Mouse (Mus musculus) adrenal gland, postnatal 14 days (tissue): ENCODE results near the gene Dgkq. TPM values are rescaled to one million over a fixed set of nuclear protein-coding genes. Genes with fewer than 3 reads are reported as not detected.

Source experiments
- DNase-seq: peaks from one replicate; pipeline ENCODE4 v3.0.0; 2021; ENCODE audit warnings: mixed read lengths
- total RNA-seq: library from RNA; stranded (reverse); gene quantifications from 2 replicates; pipeline ENCODE4 v1.2.3, GENCODE M21; 2021

Gene Dgkq
- total RNA-seq, 1 experiment from 2014 or later = 15.2 TPM

DNA sequence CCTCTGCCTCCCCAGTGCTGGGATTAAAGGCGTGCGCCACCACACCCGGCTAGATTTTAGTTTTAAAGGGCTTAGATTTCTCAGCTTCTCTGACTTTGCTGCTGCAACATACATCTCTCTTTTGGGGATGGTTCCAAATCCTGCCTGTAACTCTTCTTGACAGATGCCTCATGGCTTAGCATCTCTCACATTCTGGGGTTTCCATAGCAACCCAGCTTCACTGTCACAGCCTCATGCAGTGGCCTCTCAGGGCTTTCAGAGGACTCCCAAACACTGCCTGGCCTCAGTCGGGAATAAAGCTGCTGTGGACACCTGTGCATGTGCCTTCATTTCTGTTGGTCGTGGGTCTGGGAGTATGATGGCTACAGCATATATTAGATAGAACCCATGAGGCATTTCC is 19.6 kb upstream of the Dgkq start:
- no peak for DNase-seq

DNA sequence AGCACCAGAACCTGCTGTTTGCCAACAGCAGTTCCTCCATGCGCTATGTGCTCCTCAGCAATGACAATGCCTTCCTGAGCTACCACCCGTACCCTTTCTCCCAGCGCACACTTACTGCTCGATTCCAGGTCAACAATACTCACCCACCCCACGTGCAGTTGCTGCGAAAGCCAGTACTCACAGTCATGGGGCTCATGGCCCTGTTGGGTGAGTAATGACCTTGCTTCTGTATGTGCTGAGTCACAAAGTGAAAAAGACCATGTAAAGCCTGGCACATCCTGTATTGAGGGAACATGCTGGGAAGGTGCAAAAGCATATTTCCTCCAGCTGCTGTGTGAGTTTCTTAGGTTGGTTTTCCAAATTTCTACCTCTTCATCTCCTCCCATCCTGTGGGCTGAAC is 11.4 kb upstream of the Dgkq start:
- peak; percentile 74 for DNase-seq

DNA sequence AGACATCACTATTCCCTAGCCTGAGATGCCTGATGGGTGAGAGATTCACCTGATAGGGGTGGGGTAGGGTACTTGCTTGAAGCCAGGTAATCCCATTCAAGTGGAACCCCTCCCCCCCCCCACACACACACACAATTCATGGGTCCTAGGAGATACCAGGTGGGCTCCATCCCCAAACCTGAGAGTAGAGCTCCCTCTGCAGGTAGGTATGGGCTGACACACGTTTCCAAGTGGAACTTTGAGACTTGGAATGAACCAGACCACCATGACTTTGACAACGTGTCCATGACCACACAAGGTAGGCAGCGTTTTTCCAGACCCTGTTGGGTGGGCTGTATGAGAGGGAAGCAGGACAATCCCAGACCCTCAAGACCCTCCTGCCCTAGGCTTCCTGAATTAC is 10.4 kb upstream of the Dgkq start:
- DNase-seq = no peak

DNA sequence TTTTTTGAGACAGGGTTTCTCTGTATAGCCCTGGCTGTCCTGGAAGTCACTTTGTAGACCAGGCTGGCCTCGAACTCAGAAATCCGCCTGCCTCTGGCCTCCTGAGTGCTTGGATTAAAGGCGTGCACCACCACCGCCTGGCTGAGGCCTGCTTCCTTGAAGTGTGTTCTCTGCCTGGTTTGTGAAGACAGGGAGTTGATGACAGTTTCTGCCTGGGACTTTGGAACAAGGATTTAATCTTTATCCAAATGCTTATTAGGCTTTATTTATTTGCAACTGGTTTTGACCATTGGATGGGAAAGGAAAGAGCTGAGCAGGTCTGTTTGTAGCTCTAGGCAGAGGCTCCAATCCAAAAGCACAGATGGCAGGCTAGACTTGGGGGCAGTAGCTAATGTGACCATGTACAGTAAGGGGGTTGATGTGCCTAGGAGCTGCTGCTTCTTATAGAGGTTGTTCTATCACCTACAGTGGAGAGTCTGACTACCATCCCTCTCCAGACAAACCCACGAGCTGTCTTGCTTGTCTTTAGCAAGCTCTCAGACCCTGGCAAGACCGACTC is 8.9 kb upstream of the Dgkq start:
- no peak for DNase-seq

DNA sequence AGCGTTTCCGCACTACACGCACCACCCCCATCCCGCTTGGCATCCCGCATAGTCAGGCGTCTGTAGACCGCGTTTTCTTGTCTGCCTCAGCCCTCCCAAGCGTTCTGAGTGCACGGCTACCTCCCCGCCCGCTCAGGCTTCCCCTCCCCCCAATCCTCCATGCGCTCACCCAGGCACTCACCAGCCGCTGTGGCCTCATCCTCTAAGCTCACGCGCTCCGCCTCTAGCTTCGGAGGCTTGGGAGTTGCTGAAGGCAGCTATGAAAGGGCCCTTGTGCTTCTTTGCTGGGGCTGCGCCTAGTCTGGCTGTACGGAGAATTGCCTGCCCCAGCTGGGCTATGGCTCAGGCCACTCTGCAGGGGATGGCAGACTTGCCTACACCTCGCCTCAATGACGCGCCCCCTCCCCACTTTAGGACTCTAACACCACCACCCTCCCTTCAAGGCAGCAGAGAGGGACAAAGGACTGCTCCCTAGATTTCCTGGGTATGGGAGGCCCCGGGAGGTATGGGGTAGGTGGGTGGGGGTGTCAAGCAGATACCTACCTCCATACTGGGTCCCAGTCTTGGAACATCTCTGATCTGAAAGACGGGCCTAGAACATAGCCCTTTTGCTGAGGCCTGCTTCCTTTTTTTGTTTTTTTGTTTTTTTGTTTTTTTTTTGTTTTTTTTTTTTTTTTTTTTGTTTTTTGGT is 8.3 kb upstream of the Dgkq start:
- peak; percentile 77 for DNase-seq

DNA sequence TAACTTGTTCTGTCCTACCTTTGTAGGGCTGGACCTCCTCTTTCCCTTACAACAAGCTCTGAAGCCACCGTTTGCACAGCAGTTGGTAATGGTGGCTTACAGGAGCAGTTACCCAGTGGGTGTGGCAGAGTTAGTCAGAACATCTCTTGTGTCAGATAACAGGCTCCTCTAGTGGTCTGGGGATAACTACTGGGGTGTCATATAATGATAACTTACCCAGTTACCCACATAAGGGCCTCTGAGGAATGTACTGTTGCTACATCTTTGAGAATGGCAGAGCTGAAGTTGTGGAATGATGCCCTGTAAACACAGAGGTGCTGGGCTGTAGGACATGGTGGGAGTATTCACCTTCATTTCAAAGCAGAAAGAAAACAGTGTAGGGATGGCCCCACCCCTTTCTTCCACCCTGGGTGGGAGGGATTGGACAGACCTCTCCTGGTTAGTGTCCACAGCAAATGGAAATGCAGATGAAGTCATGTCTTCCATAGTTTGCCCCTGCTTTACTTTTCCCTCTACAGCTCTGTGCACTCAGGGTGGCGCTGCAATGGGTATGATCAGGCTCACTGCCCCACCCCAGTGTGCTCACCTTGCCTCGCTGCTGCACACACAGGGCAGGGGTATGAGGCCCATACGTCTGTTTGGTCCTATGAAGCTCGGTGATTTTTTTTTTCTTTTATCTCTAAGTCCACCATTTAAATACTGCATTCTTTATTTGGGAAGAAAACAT is 7.5 kb upstream of the Dgkq start:
- DNase-seq = no peak

DNA sequence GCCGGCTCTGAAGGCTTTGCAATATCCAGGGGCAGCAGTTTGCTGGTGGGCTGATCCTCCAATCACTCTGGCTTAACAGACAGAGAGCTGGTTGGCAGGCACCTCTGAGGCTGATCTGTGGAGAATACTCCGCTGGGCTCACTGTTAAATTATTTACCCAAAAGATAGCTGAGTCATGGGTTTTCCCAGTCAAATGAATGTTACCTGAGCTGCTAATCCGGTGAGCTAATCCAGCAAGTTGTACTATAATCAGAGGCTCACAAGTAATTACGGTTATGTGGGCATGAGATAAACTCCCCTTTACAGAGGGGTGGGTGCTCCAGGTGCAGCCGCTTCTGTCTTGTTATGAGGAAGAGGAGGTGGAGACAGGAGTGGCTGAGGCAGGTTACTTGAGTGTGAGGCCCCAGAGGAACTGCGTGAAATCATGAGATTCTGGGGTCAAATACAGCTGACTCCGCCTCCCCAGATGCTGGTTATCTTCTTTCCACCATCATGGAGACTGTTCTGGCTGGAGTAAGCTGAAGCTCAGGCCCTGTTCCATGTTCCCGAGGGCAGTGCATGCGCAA is 5.9 kb upstream of the Dgkq start, which contains the start of gene Slc26a1:
Slc26a1 (minus strand) TSS at position 319 of the 566 bp plus-strand sequence.
- no peak for DNase-seq

DNA sequence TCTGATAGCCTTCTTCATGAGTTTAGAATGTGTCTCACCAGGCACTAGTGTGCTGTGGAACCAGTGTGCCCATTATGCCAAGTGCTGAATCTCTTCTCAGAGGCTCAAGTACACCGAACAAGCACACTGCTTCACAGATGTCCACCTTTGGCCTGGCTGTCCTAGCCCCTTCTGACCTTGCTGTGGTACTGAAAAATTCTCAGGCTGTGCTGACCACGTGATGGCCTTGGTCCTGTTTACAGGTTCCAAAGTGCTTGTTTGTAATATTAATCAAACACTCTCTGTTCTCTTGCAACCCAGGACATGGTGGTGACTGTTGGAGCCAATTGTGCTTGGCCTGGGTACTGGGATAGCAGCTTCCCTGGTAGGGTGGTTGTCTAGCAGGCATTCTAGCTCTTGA is 5.2 kb upstream of the Dgkq start:
- no peak for DNase-seq

DNA sequence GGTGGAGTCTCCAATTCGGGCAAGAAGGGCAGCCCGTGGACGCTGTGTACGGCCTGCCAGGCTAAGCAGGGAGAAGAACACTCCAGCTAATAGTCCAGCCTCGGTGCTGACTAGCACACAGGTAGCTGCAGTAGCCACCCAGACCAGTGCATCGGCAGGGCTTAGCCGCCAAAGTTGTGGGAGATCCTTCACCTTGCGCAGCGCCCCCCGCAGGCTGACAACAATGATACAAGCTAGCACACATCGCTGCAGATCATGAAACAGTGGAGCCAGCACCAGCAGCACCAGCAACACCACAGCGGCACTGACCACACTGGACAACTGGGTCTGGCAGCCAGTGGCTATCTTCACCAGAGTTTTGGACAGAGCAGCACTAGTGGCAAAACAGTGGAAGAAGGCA is 2.3 kb upstream of the Dgkq start:
- no peak for DNase-seq

DNA sequence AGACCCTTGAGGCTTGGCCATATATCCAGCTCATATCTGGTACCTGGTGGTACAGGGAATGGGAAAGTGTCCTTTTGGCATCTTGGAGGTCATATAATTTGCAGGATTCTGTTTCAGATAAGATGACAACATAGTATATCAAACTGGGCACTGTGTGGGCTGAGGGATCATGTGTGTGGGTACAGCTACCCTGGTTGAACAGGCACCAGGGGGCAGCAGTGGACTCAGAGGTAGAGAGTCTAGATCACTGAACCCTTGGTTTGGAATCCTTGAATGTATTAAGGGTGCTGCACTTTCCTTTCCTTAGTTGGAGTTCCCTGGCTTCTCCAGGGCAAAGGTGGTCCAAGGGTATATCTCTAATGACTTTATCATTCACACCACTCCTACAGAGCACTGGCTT is 1.3 kb upstream of the Dgkq start:
- DNase-seq = peak; percentile 76

DNA sequence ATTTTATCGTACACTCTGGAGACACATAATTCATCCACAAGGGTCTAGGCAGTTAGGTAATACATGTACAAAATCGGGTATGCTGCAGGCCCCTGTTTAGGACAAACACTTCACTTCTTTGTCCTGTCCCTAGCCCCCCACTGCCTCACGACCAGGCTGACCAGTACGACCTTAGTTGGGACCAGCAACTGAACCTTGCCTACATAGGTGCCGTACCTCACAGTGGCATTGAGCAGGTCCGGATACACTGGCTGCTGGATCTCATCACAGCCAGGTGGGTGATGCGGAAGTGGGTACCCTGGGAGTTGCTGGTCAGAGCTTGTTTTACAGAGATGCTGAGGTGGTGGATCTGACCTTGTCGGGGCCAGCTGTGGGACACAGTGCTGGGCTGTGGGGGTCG is 514 bp upstream of the Dgkq start:
- no peak for DNase-seq

DNA sequence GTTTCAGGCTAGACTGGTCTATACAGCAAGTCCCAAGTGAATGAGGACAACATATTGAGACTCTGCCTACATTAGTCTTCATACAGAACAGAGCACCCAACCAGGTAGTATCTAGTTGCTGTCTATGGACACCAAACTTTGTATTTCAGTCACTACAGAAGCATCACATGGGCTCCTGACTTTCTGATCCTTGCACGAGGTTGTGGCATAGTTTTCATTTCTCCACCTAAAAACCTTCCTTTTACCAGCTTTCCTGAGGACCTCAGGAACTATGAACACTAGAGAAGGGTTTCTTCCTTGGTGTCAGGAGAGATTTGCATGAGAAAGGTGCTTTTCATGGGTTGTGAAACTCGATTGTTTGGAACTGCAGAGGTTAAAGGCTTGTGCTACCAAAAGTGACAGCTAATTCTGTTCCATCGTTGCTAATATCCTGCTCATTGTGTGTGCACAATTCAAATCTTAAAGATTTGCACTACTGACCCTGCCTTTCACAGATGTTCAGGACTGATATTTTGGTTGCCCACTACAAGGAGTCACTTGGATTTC is 1.0 kb downstream of the Dgkq start:
- DNase-seq = no peak

DNA sequence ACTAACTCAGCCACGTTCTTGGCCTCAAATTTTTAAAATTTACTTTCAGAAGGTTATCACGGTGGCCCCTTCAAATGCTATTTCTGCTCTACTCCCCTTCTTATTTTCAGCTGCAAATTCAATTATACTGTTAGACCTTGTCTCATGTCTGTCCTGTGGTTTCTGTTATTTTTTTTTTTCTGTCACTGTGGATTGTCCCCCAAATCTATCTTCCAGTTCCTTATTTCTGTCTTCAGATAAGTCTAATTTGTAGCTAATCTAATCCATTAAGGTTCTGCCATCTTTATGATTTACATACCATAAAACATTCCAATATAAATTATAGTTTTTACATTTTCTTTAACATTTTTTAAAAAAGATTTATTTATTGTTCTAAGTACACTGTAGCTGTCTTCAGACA is 2.1 kb downstream of the Dgkq start:
- DNase-seq = no peak

DNA sequence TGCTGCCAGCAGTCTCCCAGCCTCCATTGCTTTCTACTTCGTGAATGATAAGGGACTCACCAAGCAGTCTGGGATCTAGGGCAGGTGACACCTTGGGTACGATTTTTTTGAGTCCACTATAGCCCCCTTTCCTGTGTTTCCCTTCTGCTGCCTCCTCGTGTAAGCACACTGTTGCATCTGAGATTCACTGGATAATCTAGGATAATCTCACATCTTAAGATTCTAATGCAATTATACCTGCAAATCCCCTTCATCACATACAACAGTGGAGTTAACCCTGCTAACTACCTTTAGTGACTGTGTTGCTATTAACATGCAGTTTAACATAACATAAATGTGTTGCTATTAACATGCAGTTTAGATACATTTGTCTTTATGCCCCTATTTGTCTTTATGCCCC is 4.4 kb downstream of the Dgkq start:
- no peak for DNase-seq

DNA sequence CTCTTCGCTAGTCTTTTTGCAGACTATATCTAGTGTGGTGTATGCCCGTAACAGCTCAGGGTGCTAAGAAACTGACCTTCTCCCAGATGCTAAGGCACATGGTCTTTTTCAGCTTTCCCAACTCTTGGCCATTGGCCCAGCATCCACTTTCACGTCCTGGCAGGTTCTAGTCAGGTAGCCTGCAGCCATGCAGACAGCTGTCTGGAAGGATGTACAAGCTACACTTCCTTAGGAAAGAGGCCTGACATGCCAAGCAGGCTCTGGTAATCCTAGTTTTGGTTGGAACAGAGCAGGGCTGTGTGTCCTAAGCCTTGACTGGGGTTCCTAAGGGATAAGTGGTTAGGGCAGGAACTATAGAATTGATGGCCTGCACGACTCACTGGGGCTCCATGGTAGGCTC is 6.7 kb downstream of the Dgkq start:
- no peak for DNase-seq

DNA sequence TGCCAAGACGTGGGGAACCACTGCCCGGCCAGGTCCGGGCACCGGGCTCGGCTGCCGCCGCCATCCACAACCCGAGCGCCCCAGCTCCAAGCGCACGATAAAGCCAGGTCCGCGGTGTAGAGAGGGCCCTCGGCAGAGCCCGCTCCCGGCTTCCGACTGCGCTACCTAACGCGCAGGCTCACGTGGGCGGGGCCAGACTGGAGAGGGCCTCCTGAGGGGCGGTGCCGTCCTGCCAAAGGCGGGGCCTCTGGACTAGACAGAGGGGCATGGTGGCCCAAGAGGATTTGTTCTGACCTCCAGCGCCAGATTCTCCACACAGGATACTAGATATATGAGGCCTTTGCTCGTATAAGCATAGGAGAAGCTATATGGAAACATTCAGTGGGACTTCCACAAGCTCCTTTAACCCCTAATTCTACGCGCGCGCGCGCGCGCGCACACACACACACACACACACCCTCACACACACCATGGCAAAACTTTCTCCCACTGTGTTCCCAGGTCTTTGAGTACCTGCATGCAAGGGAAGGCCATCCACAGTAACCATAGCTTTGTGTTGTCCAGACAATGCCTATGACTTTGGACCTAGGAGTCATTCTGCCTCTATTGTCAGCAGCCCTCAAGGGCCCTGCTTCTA is 8.7 kb downstream of the Dgkq start:
- DNase-seq = peak; percentile 97

DNA sequence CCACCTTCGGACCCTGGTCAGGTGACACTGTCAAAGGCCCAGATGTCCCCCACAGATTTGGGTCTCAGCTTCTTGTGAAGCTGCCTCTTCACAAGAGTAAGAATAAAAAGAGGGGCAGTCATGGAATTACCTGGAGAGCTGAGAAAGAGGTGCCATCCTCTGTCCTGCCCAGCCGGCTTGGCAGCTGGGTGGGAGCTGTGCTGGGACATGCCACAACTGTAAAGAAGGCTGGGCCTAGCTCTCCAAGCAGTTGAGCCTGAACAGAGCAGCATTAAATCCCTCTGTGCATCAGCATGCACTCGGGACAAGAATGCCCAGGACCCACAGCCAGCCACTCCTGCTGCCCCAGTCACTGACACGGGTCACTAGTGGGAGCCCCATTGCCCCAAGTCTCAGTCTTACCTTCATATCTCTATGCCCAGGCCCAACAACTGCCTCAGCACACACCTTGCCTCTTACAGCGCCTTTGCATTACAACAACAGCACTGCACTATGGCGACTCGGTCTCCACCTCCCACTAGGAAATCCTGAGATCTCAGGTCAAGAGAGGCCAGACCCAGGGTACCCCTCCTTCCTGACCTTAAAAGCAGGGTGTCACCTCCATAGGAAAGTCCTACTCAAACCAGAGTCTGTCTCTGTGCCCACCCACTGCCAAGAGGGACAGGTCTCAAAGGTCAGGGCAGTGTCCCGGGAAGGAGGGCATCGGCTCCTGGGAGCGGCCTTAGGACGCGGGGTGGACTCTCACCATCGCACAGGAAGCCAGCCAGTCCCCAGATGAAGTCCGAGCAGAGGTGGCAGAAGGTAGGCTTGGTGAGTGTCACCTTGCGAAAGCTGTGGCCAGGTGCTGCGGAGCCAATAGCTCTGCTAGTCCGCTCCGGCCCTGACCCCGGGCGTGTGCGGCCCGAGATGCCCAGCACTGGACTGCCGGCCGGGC is 9.5 kb downstream of the Dgkq start, which contains the start of gene Idua:
Idua (plus strand) TSS at position 634 of the 934 bp plus-strand sequence.
- DNase-seq = no peak

DNA sequence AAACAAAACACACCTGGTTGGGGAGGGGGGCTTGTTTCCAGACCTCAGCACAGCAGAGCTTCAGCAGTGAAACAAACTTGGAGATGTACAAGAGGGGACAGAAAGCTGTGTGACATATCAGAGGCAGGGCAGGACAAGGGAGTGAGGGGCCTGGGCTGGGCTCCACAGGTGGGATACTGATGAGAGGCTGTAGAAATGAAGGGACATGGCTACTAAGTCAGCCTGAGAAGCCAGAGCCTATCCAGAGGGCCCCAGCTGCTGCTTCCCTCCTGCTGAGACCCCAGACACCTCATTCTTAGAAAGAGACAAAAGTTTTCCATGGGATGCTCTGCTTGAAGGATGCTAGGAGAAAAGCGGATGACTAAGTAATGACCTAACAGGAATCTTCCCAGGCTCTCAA is 10.9 kb downstream of the Dgkq start:
- DNase-seq = no peak

DNA sequence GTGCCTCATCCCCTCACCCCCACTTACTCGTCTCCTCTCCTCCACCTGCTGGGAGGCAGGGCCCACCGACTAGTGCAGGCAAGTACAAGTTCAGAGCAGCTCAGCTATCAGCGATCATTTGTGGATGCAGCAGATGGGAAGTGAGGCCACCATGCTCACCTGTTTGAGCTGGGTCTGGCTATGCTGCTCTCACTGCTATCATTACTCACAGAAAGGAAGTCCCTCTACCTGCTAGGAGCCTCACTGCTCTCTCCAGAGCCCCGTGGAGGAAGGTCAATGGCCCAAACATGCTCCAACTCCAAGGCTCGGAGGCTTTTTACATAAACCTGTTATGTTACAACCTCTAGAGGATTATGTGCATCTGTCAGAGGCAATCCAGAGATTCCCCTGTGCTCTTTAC is 12.1 kb downstream of the Dgkq start:
- DNase-seq = no peak

DNA sequence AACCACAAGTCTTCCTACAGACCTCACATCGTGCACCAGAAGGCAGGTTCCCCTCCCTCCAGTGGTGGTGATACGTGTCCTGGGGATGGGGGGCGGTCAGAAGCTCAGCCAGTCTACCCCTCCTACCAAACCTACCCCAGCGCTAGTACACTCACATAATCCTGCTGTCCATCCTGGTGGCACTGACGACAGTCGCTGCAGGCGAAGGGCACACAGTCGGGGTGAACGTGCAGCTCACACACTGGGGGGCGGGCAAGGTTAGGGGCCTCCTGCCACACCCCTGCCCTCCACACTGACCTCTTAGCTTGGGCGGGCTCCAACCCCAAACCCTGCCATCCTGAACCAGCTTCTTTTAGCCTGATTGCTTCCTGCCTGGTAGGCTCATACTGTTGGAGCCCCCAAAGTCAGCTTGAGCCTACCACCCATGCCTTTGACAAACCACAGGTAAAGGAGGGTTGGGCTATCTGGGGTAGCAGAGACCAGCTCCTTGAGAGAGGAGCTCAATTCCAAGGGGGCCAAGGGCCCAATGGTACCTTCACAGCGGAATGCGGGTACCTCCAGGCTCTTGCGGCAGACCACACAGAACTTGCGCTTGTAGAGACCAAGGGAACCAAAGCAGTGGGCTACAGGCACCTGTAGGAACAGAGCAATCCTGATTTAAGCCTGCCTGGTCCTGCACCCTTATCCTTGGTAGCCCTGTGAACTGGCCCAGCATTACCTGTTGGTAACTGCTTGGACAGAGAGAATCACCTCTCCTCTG is 13.4 kb downstream of the Dgkq start:
- no peak for DNase-seq

DNA sequence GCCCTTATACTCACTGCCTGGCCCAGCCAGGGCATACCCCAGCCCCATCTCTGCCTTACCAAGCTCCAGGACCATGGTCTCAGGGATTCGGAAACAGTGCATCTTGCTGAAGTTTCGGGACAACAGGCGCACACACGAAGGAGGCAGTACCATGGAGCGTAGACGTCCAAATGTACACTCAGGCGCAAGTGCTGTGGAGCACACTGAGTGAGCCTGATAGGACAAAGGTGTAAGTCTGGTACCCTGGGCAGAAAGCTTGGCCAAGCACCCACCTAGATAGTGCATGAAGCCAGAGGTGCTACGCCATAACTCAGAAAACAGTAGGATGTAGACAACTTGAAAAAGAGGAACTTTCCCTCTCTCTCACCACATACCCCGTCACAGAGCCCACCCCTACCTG is 14.1 kb downstream of the Dgkq start:
- DNase-seq = no peak
